Mouse (Mus musculus): ENCODE data around the gene Zmynd15.

GRCm38 (mm10) chr11:70502018-70502417 is 42.8 kb downstream of the Zmynd15 start:
- TF ChIP-seq CTCF (IDR thresholded peaks at IDR 0.05; ENCODE audit: borderline replicate concordance, extremely low read depth, insufficient read depth, insufficient read length): no peak
- TF ChIP-seq POLR2A (IDR thresholded peaks at IDR 0.05; ENCODE audit: borderline replicate concordance, extremely low read depth, insufficient read depth, insufficient read length, poor library complexity, severe bottlenecking): no peak

Data from brain, embryonic 14.5 days (tissue).